Mouse (Mus musculus) bone marrow, adult 2 months (tissue): ENCODE measurements around the gene Zbtb7a.

Experiments
- CTCF ChIP-seq: fragments of 200-500 bp; IDR thresholded peaks from 2 replicates; pipeline ENCODE4 v1.5.1; 2011; ENCODE audit warnings: low read length, control low read depth; ENCODE audit not compliant: control insufficient read depth, insufficient read depth
- POLR2A ChIP-seq: fragments of 200-500 bp; IDR thresholded peaks from 2 replicates; pipeline ENCODE4 v1.6.1; 2011; ENCODE audit warnings: low read depth, mild to moderate bottlenecking, control low read depth, low read length, borderline replicate concordance; ENCODE audit not compliant: control insufficient read depth

DNA sequence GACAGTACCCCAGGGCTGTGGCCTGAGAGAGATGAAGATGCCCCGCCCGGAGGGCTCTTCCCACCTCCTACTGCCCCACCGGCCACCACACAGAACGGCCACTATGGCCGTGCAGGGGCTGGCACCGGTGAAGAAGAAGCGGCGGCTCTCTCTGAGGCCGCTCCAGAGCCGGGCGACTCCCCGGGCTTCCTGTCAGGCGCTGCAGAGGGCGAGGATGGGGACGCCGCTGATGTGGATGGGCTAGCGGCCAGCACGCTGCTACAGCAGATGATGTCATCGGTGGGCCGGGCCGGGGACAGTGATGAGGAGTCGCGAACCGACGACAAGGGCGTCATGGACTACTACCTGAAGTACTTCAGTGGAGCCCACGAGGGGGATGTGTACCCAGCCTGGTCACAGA, 9.6 kb downstream of the Zbtb7a start:
- no peak for TF ChIP-seq CTCF
- TF ChIP-seq POLR2A: no peak
